Mouse (Mus musculus) lung, embryonic 16.5 days (tissue): Measurements from ENCODE around the gene Prrx2. TPM values are rescaled to one million over a fixed set of nuclear protein-coding genes. Genes with fewer than 3 reads are reported as not detected.
A peak's percentile ranks its signal among the peaks of the same experiment; 100 is the strongest.

ENCODE experiments used
- ATAC-seq: fragments of 200-750 bp; cut with Nextera tagmentation; 2 replicates; pipeline ENCODE4 v1.8.0; 2017; ENCODE audit warnings: low read depth, mild to moderate bottlenecking, moderate library complexity
- H3K27ac ChIP-seq: fragments of 300-500 bp; sonication (generic); 2 replicates; pipeline ENCODE4 v1.5.1; 2014; ENCODE audit warnings: mild to moderate bottlenecking, control low read depth, low read length
- H3K27me3 ChIP-seq: fragments of 300-500 bp; sonication (generic); 2 replicates; pipeline ENCODE4 v1.6.1; 2014; ENCODE audit warnings: low read depth, low read length, mixed read lengths; ENCODE audit not compliant: control insufficient read depth, insufficient read depth
- H3K36me3 ChIP-seq: fragments of 300-500 bp; sonication (generic); 2 replicates; pipeline ENCODE4 v1.6.1; 2014; ENCODE audit warnings: low read length; ENCODE audit not compliant: control insufficient read depth, insufficient read depth
- H3K4me1 ChIP-seq: fragments of 300-500 bp; sonication (generic); replicated peaks from 2 replicates; pipeline ENCODE4 v1.6.1; 2014; ENCODE audit warnings: low read length, mixed read lengths; ENCODE audit not compliant: control insufficient read depth, insufficient read depth
- H3K4me2 ChIP-seq: fragments of 300-500 bp; sonication (generic); 2 replicates; pipeline ENCODE4 v1.6.1; 2014; ENCODE audit warnings: low read depth, low read length, control low read depth
- H3K4me3 ChIP-seq: fragments of 300-500 bp; sonication (generic); 2 replicates; pipeline ENCODE4 v1.5.1; 2014; ENCODE audit warnings: mild to moderate bottlenecking, low read length, control low read depth
- H3K9ac ChIP-seq: fragments of 300-500 bp; sonication (generic); 2 replicates; pipeline ENCODE4 v1.6.1; 2014; ENCODE audit warnings: low read length, control low read depth
- H3K9me3 ChIP-seq: fragments of 300-500 bp; sonication (generic); 2 replicates; pipeline ENCODE4 v1.6.1; 2016; ENCODE audit warnings: low read length; ENCODE audit not compliant: control insufficient read depth
- WGBS: fragments of 180-500 bp; shearing (Covaris S2); extraction: QIAGEN DNeasy Blood & Tissue Kit; methylation state at CpG from one replicate; pipeline ENCODE4 v1.1.7; 2014; 5-methylcytosine and 5-hydroxymethylcytosine counted together
- polyA plus RNA-seq: library from polyadenylated mRNA; unstranded; fragments of >200 nt; fragmentation: Nextera tagmentation; extraction: Ambion mirVana; gene quantifications from 2 replicates; pipeline ENCODE4 v1.2.1, GENCODE M21; 2015

The Prrx2 gene
- polyA plus RNA-seq, 1 experiment from 2014 or later: 9.4 TPM

GRCm38 (mm10) chr2:30830283-30830795, 4.4 kb upstream of the Prrx2 start, which contains the start of gene Asb6:
Asb6 (minus strand) TSS chr2:30830333.
- Histone ChIP-seq H3K4me3 (no peak within 1 kb of the TSS), H3K4me1 (peaks cover 8% of the 10 kb centered on the region), H3K9ac (no peak within 1 kb of the TSS), H3K27ac (no peak within 1 kb of the TSS), H3K27me3 (no peaks in the 10 kb centered on the region), H3K36me3 (peaks cover 3% of the 10 kb centered on the region), H3K4me2 (no peak within 1 kb of the TSS), H3K9me3 (no peaks in the 10 kb centered on the region)
- WGBS: 26% methylated on average over 4 of the region's 4 CpGs
- no peak for ATAC-seq

- H3K4me1 ChIP-seq: no peaks in the 10 kb centered on the region; the same call in 1 of the 2 replicates
- no peak overlapping the region for H3K4me3 ChIP-seq
- no peak for ATAC-seq
- 48% methylated on average over 5 of the region's 5 CpGs for WGBS
- no peaks in the 10 kb centered on the region for H3K36me3 ChIP-seq
- H3K9ac ChIP-seq: no peak overlapping the region
- no peaks in the 10 kb centered on the region for H3K27me3 ChIP-seq
- no peak overlapping the region for H3K27ac ChIP-seq
- no peaks in the 10 kb centered on the region for H3K9me3 ChIP-seq
- H3K4me2 ChIP-seq: no peak overlapping the region
Observed at GRCm38 (mm10) chr2:30833644-30834043, 1.1 kb upstream of the Prrx2 start.

DNA sequence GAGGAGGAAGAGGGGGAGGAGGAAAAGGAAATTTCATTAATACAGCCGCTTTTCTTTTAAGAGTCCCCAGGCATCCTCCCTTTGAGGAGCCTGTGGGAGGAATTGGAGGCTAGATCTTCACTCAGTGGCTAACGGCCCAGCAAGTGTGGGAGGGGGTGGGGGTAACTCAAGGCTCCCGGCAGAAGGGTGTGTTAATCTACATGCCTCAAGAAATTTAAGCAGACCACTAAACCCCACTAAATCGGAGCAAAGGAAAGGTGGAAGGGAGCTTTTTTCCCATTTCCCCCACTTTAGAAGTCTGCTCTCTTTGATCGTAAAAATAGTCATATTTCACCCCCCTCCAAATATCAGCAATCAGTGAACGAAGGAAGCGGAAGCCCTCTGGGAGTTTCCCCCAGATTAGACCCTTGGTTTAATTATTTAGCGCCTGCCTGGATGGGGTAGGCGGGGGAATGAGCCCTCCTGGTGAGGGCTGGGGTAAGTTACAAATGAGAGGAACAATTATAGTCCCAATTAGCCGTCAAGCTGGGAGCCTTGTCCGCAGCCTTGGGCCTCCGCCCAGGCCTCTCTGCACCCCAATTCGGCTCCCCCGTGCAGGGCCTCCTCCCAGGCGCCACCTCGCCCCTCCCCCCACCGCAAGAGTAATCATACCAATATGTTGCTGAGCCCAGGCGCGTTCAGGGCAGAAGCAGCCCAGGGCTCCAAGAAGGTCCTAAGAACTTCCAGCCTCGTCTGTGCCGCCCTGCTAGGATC, 1.6 kb downstream of the Prrx2 start:
- Histone ChIP-seq H3K27ac (no peak overlapping the region), H3K9me3 (no peaks in the 10 kb centered on the region), H3K36me3 (no peaks in the 10 kb centered on the region), H3K4me1 (no peaks in the 10 kb centered on the region; the same call in 1 of the 2 replicates), H3K9ac (peak overlapping the region; percentile 11; the same call in 1 of the 2 replicates), H3K27me3 (no peaks in the 10 kb centered on the region), H3K4me3 (no peak overlapping the region), H3K4me2 (no peak overlapping the region)
- ATAC-seq: no peak
- WGBS: 19% methylated on average over 21 of the region's 21 CpGs

GRCm38 (mm10) chr2:30842615-30843014, 7.8 kb downstream of the Prrx2 start:
- Histone ChIP-seq H3K9ac (no peak overlapping the region), H3K9me3 (no peaks in the 10 kb centered on the region), H3K4me3 (no peak overlapping the region), H3K27me3 (peaks cover 27% of the 10 kb centered on the region), H3K4me1 (peaks cover 10% of the 10 kb centered on the region; the same call in 1 of the 2 replicates), H3K36me3 (no peaks in the 10 kb centered on the region), H3K27ac (no peak overlapping the region), H3K4me2 (no peak overlapping the region)
- 19% methylated on average over 10 of the region's 10 CpGs for WGBS
- ATAC-seq: no peak

DNA sequence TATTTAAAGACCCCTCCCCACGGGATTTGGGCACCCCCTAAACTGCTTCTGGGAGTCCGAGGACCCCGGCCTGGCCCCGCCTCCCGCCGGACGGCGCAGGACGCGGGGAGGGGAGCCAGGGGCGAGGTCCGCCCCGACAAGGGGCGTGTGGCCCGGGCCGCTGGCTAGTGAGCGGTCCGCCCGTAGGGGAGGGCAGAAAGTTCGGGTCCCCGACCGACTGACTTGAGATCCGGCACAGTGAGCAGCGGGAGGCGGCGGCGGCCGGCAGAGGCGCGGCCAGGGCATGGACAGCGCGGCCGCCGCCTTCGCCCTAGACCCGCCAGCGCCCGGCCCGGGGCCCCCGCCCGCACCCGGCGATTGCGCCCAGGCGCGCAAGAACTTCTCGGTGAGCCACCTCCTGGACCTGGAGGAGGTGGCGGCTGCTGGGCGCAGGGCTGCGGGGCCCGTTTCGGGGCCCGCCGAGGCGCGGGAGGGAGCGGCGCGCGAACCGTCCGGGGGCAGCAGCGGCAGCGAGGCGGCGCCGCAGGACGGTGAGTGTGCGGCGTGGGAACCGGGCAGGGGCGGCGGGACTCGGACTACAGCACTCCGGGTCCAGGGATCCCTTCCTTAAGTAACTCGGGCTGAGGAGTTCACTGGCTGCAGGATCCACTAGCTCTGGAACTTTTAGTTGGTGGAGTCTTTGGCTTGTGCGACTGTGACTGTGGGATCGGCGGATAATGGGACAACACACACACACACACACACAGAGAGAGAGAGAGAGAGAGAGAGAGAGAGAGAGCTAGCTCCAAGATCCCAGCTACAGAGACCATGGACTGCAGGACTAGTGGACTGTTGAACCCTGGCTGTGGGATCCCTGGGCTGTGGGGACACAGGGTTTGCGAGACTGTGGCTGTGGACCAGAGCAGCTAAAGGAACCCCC, 10.6 kb downstream of the Prrx2 start:
- peak; percentile 68 for ATAC-seq
- peak overlapping the region; percentile 66 for H3K4me3 ChIP-seq
- no peaks in the 10 kb centered on the region for H3K9me3 ChIP-seq
- WGBS: under 1% methylated on average over 71 of the region's 80 CpGs
- peaks cover 11% of the 10 kb centered on the region; the same call in 1 of the 2 replicates for H3K4me1 ChIP-seq
- peaks cover 27% of the 10 kb centered on the region for H3K27me3 ChIP-seq
- no peaks in the 10 kb centered on the region for H3K36me3 ChIP-seq
- no peak overlapping the region; the same call in 1 of the 2 replicates for H3K27ac ChIP-seq
- peak overlapping the region; percentile 86 for H3K4me2 ChIP-seq
- peak overlapping the region; percentile 73 for H3K9ac ChIP-seq

DNA sequence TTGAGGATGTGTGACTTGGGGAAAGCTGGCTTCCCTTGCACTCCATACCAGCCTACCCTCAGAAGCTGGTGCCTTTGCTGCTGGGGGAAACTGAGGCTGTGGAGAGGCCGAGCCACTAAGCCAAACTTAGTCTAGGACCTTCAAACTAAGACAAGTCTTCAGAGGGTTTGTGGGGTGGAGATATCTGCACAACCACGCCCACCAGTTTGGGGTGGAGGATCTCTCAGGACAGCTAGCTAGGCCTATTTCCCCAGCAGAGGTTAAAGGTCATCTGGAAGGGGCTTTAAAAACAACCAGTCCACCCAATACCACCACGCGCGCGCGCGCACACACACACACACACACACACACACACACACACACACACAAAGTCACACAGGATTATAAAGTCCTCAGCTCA, 11.5 kb downstream of the Prrx2 start:
- Histone ChIP-seq H3K36me3 (no peaks in the 10 kb centered on the region), H3K27ac (no peak overlapping the region), H3K27me3 (peaks cover 27% of the 10 kb centered on the region), H3K4me2 (peak overlapping the region; percentile 86), H3K4me3 (peak overlapping the region; percentile 66), H3K9me3 (no peaks in the 10 kb centered on the region), H3K9ac (peak overlapping the region; percentile 73), H3K4me1 (peaks cover 15% of the 10 kb centered on the region; the same call in 1 of the 2 replicates)
- ATAC-seq: no peak
- 40% methylated on average over 8 of the region's 8 CpGs for WGBS

DNA sequence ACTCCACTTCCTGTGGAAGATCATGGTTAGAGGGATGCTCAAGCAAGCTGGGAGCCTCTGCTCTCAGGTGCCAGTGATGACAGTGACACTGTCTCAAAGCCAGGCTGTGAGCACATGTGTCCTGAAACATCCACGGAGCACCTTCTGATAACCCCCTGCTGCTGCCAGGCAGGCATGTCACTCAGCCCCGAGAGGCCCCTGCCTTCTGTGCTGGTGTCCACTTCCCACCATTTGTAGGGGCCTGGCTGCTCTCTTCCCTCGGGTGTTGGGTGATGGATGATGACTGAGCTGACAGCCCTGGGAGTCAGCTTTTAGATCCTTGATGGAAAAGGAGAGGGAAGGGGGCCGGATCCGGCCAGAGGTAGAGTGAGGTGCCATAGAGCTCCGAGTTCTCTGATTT, 12.0 kb downstream of the Prrx2 start:
- Histone ChIP-seq H3K9me3 (no peaks in the 10 kb centered on the region), H3K4me1 (peaks cover 15% of the 10 kb centered on the region; the same call in 1 of the 2 replicates), H3K27me3 (peaks cover 27% of the 10 kb centered on the region), H3K27ac (no peak overlapping the region), H3K36me3 (no peaks in the 10 kb centered on the region), H3K4me3 (no peak overlapping the region), H3K9ac (no peak overlapping the region), H3K4me2 (peak overlapping the region; percentile 86)
- ATAC-seq: no peak
- whole genome bisulfite sequencing: 14% methylated on average over 6 of the region's 6 CpGs

- Histone ChIP-seq H3K9ac (no peak overlapping the region), H3K4me3 (no peak overlapping the region), H3K4me1 (peaks cover 25% of the 10 kb centered on the region), H3K36me3 (no peaks in the 10 kb centered on the region), H3K4me2 (no peak overlapping the region), H3K27me3 (peaks cover 27% of the 10 kb centered on the region), H3K9me3 (no peaks in the 10 kb centered on the region), H3K27ac (no peak overlapping the region)
- WGBS: 44% methylated on average over 8 of the region's 8 CpGs
- no peak for ATAC-seq
Observed at GRCm38 (mm10) chr2:30848184-30848583, 13.4 kb downstream of the Prrx2 start.

- no peak overlapping the region for H3K27ac ChIP-seq
- 28% methylated on average over 6 of the region's 6 CpGs for WGBS
- H3K9ac ChIP-seq: no peak overlapping the region
Observed at GRCm38 (mm10) chr2:30850581-30850980, 15.8 kb downstream of the Prrx2 start.

More at GRCm38 (mm10) chr2:30850581-30850980, 15.8 kb downstream of the Prrx2 start:
- H3K27me3 ChIP-seq: peaks cover 11% of the 10 kb centered on the region
- H3K36me3 ChIP-seq: no peaks in the 10 kb centered on the region
- H3K4me3 ChIP-seq: no peak overlapping the region
- ATAC-seq: 0 out of 2 replicates have a peak, but pooled peaks have one; percentile 15
- no peak overlapping the region for H3K4me2 ChIP-seq
- H3K4me1 ChIP-seq: peaks cover 18% of the 10 kb centered on the region
- no peaks in the 10 kb centered on the region for H3K9me3 ChIP-seq
